Mouse (Mus musculus): ENCODE results near the gene Eri2.

- TF ChIP-seq POLR2A (IDR thresholded peaks at IDR 0.05; ENCODE audit: insufficient read depth, low read length) (no peak), EP300 (IDR thresholded peaks at IDR 0.05; ENCODE audit: insufficient read depth, low read depth, low read length) (no peak)
Observed at GRCm38 (mm10) chr7:119766996-119767395, 26.9 kb downstream of the Eri2 start.
